Mouse (Mus musculus) lung, embryonic 16.5 days (tissue): ENCODE measurements around the gene Slc22a7. TPM values are rescaled to one million over a fixed set of nuclear protein-coding genes. Genes with fewer than 3 reads are reported as not detected.

Source experiments
- ATAC-seq: fragments of 200-750 bp; cut with Nextera tagmentation; 2 replicates; pipeline ENCODE4 v1.8.0; 2017; ENCODE audit warnings: low read depth, mild to moderate bottlenecking, moderate library complexity
- H3K27ac ChIP-seq: fragments of 300-500 bp; sonication (generic); 2 replicates; pipeline ENCODE4 v1.5.1; 2014; ENCODE audit warnings: mild to moderate bottlenecking, control low read depth, low read length
- H3K27me3 ChIP-seq: fragments of 300-500 bp; sonication (generic); 2 replicates; pipeline ENCODE4 v1.6.1; 2014; ENCODE audit warnings: low read depth, low read length, mixed read lengths; ENCODE audit not compliant: control insufficient read depth, insufficient read depth
- H3K36me3 ChIP-seq: fragments of 300-500 bp; sonication (generic); 2 replicates; pipeline ENCODE4 v1.6.1; 2014; ENCODE audit warnings: low read length; ENCODE audit not compliant: control insufficient read depth, insufficient read depth
- H3K4me1 ChIP-seq: fragments of 300-500 bp; sonication (generic); replicated peaks from 2 replicates; pipeline ENCODE4 v1.6.1; 2014; ENCODE audit warnings: low read length, mixed read lengths; ENCODE audit not compliant: control insufficient read depth, insufficient read depth
- H3K4me2 ChIP-seq: fragments of 300-500 bp; sonication (generic); 2 replicates; pipeline ENCODE4 v1.6.1; 2014; ENCODE audit warnings: low read depth, low read length, control low read depth
- H3K4me3 ChIP-seq: fragments of 300-500 bp; sonication (generic); 2 replicates; pipeline ENCODE4 v1.5.1; 2014; ENCODE audit warnings: mild to moderate bottlenecking, low read length, control low read depth
- H3K9ac ChIP-seq: fragments of 300-500 bp; sonication (generic); 2 replicates; pipeline ENCODE4 v1.6.1; 2014; ENCODE audit warnings: low read length, control low read depth
- H3K9me3 ChIP-seq: fragments of 300-500 bp; sonication (generic); 2 replicates; pipeline ENCODE4 v1.6.1; 2016; ENCODE audit warnings: low read length; ENCODE audit not compliant: control insufficient read depth
- WGBS: fragments of 180-500 bp; shearing (Covaris S2); extraction: QIAGEN DNeasy Blood & Tissue Kit; methylation state at CpG from one replicate; pipeline ENCODE4 v1.1.7; 2014; 5-methylcytosine and 5-hydroxymethylcytosine counted together
- polyA plus RNA-seq: library from polyadenylated mRNA; unstranded; fragments of >200 nt; fragmentation: Nextera tagmentation; extraction: Ambion mirVana; gene quantifications from 2 replicates; pipeline ENCODE4 v1.2.1, GENCODE M21; 2015

Slc22a7 gene
- polyA plus RNA-seq, 1 experiment from 2014 or later, result not detected

- H3K36me3 ChIP-seq, result no peaks in the 10 kb centered on the region
- no peak overlapping the region for H3K4me3 ChIP-seq
- WGBS, result 35% methylated on average over 5 of the region's 5 CpGs
- ATAC-seq, result no peak
- peaks cover 18% of the 10 kb centered on the region for H3K4me1 ChIP-seq
- H3K27me3 ChIP-seq, result peaks cover 40% of the 10 kb centered on the region
- no peaks in the 10 kb centered on the region for H3K9me3 ChIP-seq
- H3K9ac ChIP-seq, result no peak overlapping the region
- H3K4me2 ChIP-seq, result no peak overlapping the region
- H3K27ac ChIP-seq, result no peak overlapping the region
These were observed 14.4 kb upstream of the Slc22a7 start for GRCm38 (mm10) chr17:46452683-46453082.

DNA sequence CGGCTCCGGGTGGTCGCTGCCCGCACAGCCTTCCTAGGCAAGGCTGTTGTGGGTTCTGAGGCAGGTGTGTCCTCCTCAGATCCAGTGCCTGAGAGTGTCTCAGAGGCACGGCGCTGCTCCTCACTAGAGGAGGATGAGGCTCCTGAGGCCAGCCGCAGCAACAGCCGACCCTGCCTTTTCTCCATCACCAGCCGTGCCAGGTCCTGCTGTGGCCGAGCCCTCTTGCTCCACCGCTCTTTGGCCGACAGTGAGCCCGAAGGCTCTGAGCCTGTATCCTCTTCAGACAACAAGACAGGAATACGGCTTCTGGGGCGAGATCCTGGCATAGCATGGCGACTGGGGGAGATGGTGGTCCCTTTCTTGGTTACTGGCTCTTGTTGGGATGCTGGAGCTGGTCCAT is 8.0 kb upstream of the Slc22a7 start:
- Histone ChIP-seq H3K27ac (no peak overlapping the region), H3K9me3 (no peaks in the 10 kb centered on the region), H3K4me2 (no peak overlapping the region), H3K4me1 (peaks cover 2% of the 10 kb centered on the region; the same call in 1 of the 2 replicates), H3K4me3 (no peak overlapping the region), H3K36me3 (no peaks in the 10 kb centered on the region), H3K9ac (no peak overlapping the region), H3K27me3 (peaks cover 24% of the 10 kb centered on the region)
- 93% methylated on average over 16 of the region's 16 CpGs for WGBS
- no peak for ATAC-seq

- H3K4me1 ChIP-seq, result peaks cover 2% of the 10 kb centered on the region; the same call in 1 of the 2 replicates
- no peaks in the 10 kb centered on the region for H3K9me3 ChIP-seq
- peak overlapping the region; percentile 51 for H3K4me3 ChIP-seq
- H3K27me3 ChIP-seq, result peaks cover 24% of the 10 kb centered on the region
- peak overlapping the region; percentile 85 for H3K4me2 ChIP-seq
- ATAC-seq, result peak; percentile 69
- no peak overlapping the region for H3K27ac ChIP-seq
- H3K36me3 ChIP-seq, result no peaks in the 10 kb centered on the region
- peak overlapping the region; percentile 59 for H3K9ac ChIP-seq
- 3% methylated on average over 41 of the region's 50 CpGs for WGBS
These were observed 6.8 kb upstream of the Slc22a7 start for GRCm38 (mm10) chr17:46444839-46445579.

GRCm38 (mm10) chr17:46439176-46439575 is 919 bp upstream of the Slc22a7 start:
- Histone ChIP-seq H3K9ac (no peak overlapping the region), H3K4me2 (no peak overlapping the region), H3K36me3 (no peaks in the 10 kb centered on the region), H3K4me3 (no peak overlapping the region), H3K4me1 (no peaks in the 10 kb centered on the region; the same call in 1 of the 2 replicates), H3K27me3 (peaks cover 17% of the 10 kb centered on the region; the same call in 1 of the 2 replicates), H3K9me3 (no peaks in the 10 kb centered on the region), H3K27ac (no peak overlapping the region)
- ATAC-seq, result no peak
- WGBS, result 81% methylated on average over 10 of the region's 10 CpGs

DNA sequence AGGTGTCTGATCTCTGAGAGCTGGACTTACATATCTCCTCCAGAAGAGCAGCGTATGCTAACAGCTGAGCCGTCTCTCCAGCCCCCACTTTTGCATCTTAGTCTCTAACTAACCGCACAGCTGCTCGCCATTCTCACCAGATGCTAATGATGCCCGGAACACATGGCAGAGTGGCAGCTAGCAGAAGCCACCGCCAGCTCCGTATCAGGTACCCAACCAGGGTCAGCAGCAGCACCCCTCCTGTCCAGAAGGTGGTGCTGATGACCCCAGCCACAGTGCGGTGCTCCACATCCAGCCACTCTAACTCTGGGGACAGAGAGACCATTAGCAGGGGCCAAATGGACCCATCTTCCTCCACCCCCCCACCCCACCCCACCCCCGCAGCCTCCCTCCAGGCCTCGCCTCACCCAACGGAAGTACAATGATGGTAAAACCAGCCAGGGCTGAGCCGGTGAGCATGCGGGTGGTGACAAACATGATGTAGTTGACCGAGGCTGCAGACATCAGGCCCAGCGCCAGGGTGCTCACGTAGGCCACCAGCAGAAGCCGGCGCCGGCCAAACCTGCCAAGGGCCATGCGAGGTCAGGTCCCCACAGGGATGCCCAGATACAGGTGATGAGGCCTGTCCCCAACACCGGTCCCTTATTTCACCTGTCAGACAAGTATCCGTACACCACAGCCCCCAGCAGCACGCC is 1.4 kb downstream of the Slc22a7 start:
- no peaks in the 10 kb centered on the region for H3K9me3 ChIP-seq
- H3K4me3 ChIP-seq, result no peak overlapping the region
- peaks cover 3% of the 10 kb centered on the region for H3K4me1 ChIP-seq
- H3K4me2 ChIP-seq, result no peak overlapping the region
- H3K27me3 ChIP-seq, result peaks cover 2% of the 10 kb centered on the region; the same call in 1 of the 2 replicates
- no peaks in the 10 kb centered on the region for H3K36me3 ChIP-seq
- H3K9ac ChIP-seq, result no peak overlapping the region
- ATAC-seq, result peak; percentile 53
- WGBS, result 16% methylated on average over 23 of the region's 23 CpGs
- no peak overlapping the region for H3K27ac ChIP-seq

DNA sequence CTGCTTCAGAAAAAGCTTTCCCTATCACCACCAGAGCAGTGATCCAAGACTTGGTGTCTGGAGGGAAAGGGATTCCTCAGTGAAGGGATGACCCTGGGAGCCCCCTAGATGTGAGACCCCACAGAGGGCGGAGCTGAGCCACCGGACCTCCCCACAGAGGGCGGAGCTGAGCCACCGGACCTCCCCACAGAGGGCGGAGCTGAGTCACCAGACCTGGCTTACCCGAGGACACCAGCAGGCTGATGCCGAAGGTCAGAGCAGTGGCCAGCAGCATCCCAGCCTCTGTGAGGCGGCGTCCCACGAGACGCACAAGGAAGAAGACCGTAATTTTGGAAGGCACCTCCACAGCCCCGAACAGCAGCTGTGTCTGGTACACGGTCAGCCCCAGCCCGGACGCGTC is 4.6 kb downstream of the Slc22a7 start:
- peak; percentile 53 for ATAC-seq
- Histone ChIP-seq H3K27ac (no peak overlapping the region), H3K27me3 (peaks cover 2% of the 10 kb centered on the region; the same call in 1 of the 2 replicates), H3K4me3 (peak overlapping the region; percentile 9; the same call in 1 of the 2 replicates), H3K9me3 (no peaks in the 10 kb centered on the region), H3K4me1 (peaks cover 8% of the 10 kb centered on the region), H3K9ac (no peak overlapping the region), H3K4me2 (peak overlapping the region; percentile 48), H3K36me3 (no peaks in the 10 kb centered on the region)
- WGBS, result 8% methylated on average over 17 of the region's 17 CpGs

DNA sequence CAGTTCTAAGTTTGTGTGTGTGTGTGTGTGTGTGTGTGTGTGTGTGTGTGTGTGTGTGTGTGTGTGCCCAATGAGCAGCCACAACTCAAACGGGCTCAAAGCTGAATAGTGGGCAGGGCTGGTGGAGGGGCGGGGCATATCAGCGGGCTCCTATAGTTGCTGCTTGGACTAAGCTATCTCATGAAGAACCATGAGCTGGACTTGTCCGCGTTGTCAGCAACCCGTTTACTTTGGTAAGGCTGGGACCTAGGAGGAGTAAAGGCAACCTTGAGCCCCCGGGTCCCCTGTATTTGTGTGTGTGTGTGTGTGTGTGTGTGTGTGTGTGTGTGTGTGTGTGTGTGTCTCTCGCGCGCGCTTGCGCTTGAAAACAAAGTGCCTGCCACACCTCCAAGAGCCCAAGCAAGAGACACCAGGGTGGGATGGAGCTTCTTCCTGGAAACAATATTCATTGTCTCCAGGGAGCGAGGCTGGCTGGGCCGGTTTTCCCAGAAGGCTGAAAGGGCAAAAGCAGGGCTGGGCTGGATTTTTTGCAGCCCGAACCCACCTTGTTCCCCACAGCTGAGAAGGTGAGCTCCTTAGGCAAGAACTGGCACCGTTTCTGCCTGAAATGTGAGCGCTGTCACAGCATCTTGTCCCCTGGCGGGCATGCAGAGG is 9.4 kb downstream of the Slc22a7 start, which contains the start of gene Crip3:
Gene Crip3 (plus strand): TSS at position 166 of the 654 bp plus-strand sequence.
- H3K4me3 ChIP-seq, result 0 out of 2 replicates have a peak within 1 kb of the TSS, but pooled peaks have one; percentile 10
- H3K4me1 ChIP-seq, result peaks cover 7% of the 10 kb centered on the region
- H3K27me3 ChIP-seq, result no peaks in the 10 kb centered on the region
- no peaks in the 10 kb centered on the region for H3K36me3 ChIP-seq
- H3K27ac ChIP-seq, result no peak within 1 kb of the TSS
- no peaks in the 10 kb centered on the region for H3K9me3 ChIP-seq
- H3K9ac ChIP-seq, result no peak within 1 kb of the TSS
- H3K4me2 ChIP-seq, result peak within 1 kb of the TSS; percentile 42
- WGBS, result 13% methylated on average over 13 of the region's 18 CpGs
- ATAC-seq, result peak; percentile 73; the same call in 1 of the 2 replicates

- Histone ChIP-seq H3K4me2 (no peak overlapping the region), H3K27me3 (no peaks in the 10 kb centered on the region), H3K27ac (no peak overlapping the region), H3K9ac (no peak overlapping the region), H3K4me3 (no peak overlapping the region), H3K36me3 (no peaks in the 10 kb centered on the region), H3K4me1 (peaks cover 5% of the 10 kb centered on the region; the same call in 1 of the 2 replicates), H3K9me3 (no peaks in the 10 kb centered on the region)
- ATAC-seq, result no peak
These were observed 11.8 kb downstream of the Slc22a7 start for GRCm38 (mm10) chr17:46426496-46426895.

DNA sequence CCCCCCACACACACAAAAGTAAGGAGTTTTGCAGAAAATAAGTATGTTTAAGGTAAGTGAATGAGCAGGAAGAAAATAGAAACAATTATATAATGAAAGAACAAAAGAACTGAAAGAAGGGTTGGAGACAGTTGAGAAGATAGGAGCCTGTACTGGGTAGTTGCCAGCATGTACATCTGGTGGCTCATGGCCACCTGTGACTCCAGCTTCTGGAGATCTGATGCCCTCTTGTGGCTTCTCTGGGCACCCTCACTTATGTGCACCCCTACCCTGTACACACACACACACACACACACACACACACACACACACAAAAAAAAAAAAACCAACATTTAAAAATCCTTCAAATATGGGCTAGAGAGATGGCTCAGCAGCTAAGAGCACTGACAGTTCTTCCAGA is 18.5 kb downstream of the Slc22a7 start:
- H3K27ac ChIP-seq, result no peak overlapping the region
- no peaks in the 10 kb centered on the region for H3K36me3 ChIP-seq
- H3K27me3 ChIP-seq, result no peaks in the 10 kb centered on the region
- no peaks in the 10 kb centered on the region for H3K4me1 ChIP-seq
- no peak overlapping the region for H3K9ac ChIP-seq
- ATAC-seq, result no peak
- no peak overlapping the region for H3K4me3 ChIP-seq
- no peaks in the 10 kb centered on the region for H3K9me3 ChIP-seq
- H3K4me2 ChIP-seq, result no peak overlapping the region
